Mouse (Mus musculus): ENCODE measurements around the gene Gm5938.

Gm5938 gene

GRCm38 (mm10) chrX:78125167-78125566 lies at the start of gene Gm5938:
Gm5938 (plus strand) TSS chrX:78125467.
- DNase-seq: no peak

- no peak for DNase-seq
Observed at GRCm38 (mm10) chrX:78091274-78091673, 34.0 kb upstream of the Gm5938 start, which contains the start of gene Obp1a. Obp1a (minus strand) TSS chrX:78091374.
